In the genomic region with DNA sequence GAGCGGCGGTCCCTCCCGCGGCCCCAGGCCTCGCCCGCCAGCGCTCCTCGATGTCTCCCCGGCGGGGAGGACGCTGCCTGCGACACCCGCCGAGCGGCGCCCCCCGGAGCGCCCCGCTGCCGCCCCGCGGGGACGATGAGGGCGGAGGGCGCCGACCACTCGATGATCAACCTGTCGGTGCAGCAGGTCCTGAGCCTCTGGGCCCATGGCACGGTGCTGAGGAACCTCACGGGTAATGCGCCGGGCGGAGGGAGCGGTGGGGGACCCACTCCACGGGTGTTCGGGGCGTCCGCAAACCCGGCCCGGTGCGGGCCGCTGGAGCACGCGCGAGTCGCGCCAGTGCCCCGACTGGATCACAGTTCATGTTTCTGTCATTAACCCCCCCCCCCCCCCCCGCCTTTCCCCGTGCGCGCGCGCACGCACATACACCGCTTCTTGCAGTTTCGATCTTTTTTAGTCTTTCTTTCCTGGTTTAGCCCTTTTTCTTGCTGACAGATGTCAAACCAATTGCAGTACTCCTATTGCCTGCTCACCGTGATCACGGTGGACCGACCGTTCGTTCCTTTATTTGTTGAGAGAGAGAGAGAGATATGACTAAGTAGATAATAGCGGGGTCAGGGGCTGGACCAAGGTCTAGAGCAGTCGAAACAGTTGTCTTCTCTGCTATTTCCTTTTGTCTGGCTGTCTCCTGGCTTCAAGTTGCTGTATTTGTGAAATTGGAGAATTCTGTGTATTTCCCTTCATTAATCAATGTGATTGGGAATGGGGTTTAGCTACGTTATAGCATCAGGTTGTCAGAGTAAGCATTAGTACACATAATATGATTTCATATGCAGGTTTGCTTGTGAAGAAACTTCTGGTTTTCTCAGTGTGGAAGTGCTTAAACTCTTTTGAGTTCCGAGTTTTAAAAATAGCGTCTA, we compare ENCODE assay signal across 8 mouse cellular contexts. TPM values are rescaled to one million over a fixed set of nuclear protein-coding genes. Genes with fewer than 3 reads are reported as not detected.
DNase-seq lines count a peak whose midpoint lies in the region; ATAC-seq lines count a peak whose summit lies in the region.

No protein-coding gene starts in this region.

- H3K27me3 ChIP-seq in embryonic facial prominence, embryonic 10.5 days (replicated peaks; ENCODE audit: low read depth, poor library complexity, severe bottlenecking), result no peaks in the 10 kb centered on the region
- H3K27me3 ChIP-seq in liver, embryonic 15.5 days, result no peaks in the 10 kb centered on the region
- H3K27me3 ChIP-seq in neural tube, embryonic 15.5 days (replicated peaks), result no peaks in the 10 kb centered on the region

- no peaks in the 10 kb centered on the region for H3K36me3 ChIP-seq in embryonic facial prominence, embryonic 10.5 days (replicated peaks)
- no peaks in the 10 kb centered on the region for H3K36me3 ChIP-seq in liver, embryonic 15.5 days (replicated peaks)
- H3K36me3 ChIP-seq in neural tube, embryonic 15.5 days, result no peaks in the 10 kb centered on the region

- H3K4me2 ChIP-seq in liver, embryonic 15.5 days, result peak overlapping the region; percentile 95
- H3K4me2 ChIP-seq in neural tube, embryonic 15.5 days, result peak overlapping the region; percentile 64

- 3% methylated on average over 67 of the region's 67 CpGs for WGBS in embryonic facial prominence, embryonic 10.5 days
- under 1% methylated on average over 65 of the region's 67 CpGs for WGBS in liver, embryonic 15.5 days (ENCODE audit: insufficient replicate concordance)
- 2% methylated on average over 59 of the region's 67 CpGs for WGBS in neural tube, embryonic 15.5 days

- peak; percentile 7 for ATAC-seq in liver, embryonic 15.5 days (ENCODE audit: insufficient read depth)
- peak; percentile 55 for ATAC-seq in neural tube, embryonic 15.5 days (ENCODE audit: low FRiP score)

- peaks cover 20% of the 10 kb centered on the region for H3K4me1 ChIP-seq in embryonic facial prominence, embryonic 10.5 days
- peaks cover 45% of the 10 kb centered on the region for H3K4me1 ChIP-seq in liver, embryonic 15.5 days (replicated peaks)
- peaks cover 27% of the 10 kb centered on the region for H3K4me1 ChIP-seq in neural tube, embryonic 15.5 days

- H3K9me3 ChIP-seq in embryonic facial prominence, embryonic 10.5 days, result no peaks in the 10 kb centered on the region
- no peaks in the 10 kb centered on the region for H3K9me3 ChIP-seq in liver, embryonic 15.5 days (replicated peaks)
- H3K9me3 ChIP-seq in neural tube, embryonic 15.5 days (replicated peaks), result no peaks in the 10 kb centered on the region

- H3K9ac ChIP-seq in liver, embryonic 15.5 days, result peak overlapping the region; percentile 93
- H3K9ac ChIP-seq in neural tube, embryonic 15.5 days (replicated peaks), result peak overlapping the region; percentile 98

- DNase-seq in CD4-positive helper T cell, adult 2 months (ENCODE audit: low read depth, low spot score), result peak; percentile 87
- peak; percentile 66 for DNase-seq in adrenal gland, postnatal 10 days
- DNase-seq in embryonic facial prominence, embryonic 10.5 days (ENCODE audit: low spot score), result peak; percentile 59
- peak; percentile 38 for DNase-seq in heart, adult 8-10 months (ENCODE audit: low spot score)
- DNase-seq in kidney, adult 8-10 months, result peak; percentile 45 to 46
- DNase-seq in thymus, postnatal 10 days (ENCODE audit: low spot score in 2 of 2), result peak; percentile 56 to 68

- peak overlapping the region; percentile 94 for H3K27ac ChIP-seq in embryonic facial prominence, embryonic 10.5 days (replicated peaks)
- peak overlapping the region; percentile 87 for H3K27ac ChIP-seq in liver, embryonic 15.5 days (replicated peaks)
- peak overlapping the region; percentile 92 for H3K27ac ChIP-seq in neural tube, embryonic 15.5 days (replicated peaks)

- H3K4me3 ChIP-seq in embryonic facial prominence, embryonic 10.5 days, result peak overlapping the region; percentile 95
- H3K4me3 ChIP-seq in liver, embryonic 15.5 days (replicated peaks), result peak overlapping the region; percentile 91
- peak overlapping the region; percentile 84 for H3K4me3 ChIP-seq in neural tube, embryonic 15.5 days (replicated peaks)

RNA-seq across cellular contexts. Expression of a gene that starts 0.6 kb away (rescaled TPM):
- 10 to 100 TPM; 23.6 TPM for total RNA-seq in adrenal gland, postnatal 10 days (2021)
- 9.9 and 10.2 TPM in 2 replicates for polyA plus RNA-seq in embryonic facial prominence, embryonic 10.5 days (2016; fragmentation: Nextera tagmentation; extraction: Ambion mirVana)
- 10 to 100 TPM; 22.2 to 26.4 (median 24.5) TPM for total RNA-seq in heart, adult 8-10 months (2022)
- polyA plus RNA-seq in liver, embryonic 15.5 days (2015; fragmentation: Nextera tagmentation; extraction: Ambion mirVana), result 5.8 and 6.2 TPM in 2 replicates
- polyA plus RNA-seq in neural tube, embryonic 15.5 days (2015; fragmentation: Nextera tagmentation; extraction: Ambion mirVana), result 34.1 and 38.0 TPM in 2 replicates

Comparison
In these comparisons a context has a peak if more than half of its experiments do, and no peak if none do; other contexts are left out.
1. Peak in every context shown above with its lines: DNase-seq, ATAC-seq, H3K4me3 ChIP-seq and H3K27ac ChIP-seq.